Mouse (Mus musculus) B cell, adult 2 months (primary cell): ENCODE measurements around the gene Grin3b.
A peak's percentile ranks its signal among the peaks of the same experiment; 100 is the strongest.

Experiments
- DNase-seq, 2 experiments: peaks; one replicate each; pipeline ENCODE4 v3.0.0; 2022

Gene Grin3b

DNA sequence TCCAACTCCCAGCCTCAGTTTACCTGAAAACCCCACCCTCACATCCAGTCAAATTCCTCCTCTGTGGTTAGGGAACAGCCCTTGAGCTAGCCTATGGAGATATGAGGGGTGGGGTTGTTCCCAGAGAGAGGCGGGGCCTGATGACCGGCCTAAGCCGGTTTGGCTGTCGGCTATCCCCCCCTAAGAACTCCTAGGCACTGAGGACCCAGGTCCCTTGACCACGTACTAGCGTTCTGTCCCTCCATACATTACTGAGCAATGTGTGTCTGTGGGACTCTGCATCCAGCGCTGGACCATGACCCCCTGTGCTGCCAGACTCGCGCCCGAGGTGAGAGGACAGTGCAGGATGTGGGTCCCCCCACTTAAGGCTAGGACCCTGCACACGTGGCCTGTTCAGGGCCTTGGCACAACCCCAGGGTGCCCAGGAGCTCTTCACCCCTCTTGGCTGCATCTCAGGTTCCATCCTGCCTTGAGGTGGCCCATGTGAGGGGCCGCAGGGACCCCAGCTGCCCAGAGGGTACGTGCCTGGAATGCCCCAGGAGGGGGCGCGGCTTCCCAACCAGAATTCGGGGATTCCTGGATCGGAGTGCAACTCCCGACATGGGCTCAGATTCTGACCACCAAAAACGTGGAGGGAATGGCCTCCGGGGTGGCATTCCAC, 49.1 kb downstream of the Grin3b start:
- DNase-seq = no peak

GRCm38 (mm10) chr10:80020191-80020590, 49.7 kb downstream of the Grin3b start:
- DNase-seq = no peak

GRCm38 (mm10) chr10:80020603-80021319, 50.2 kb downstream of the Grin3b start:
- DNase-seq = no peak

GRCm38 (mm10) chr10:80021320-80021641, 50.8 kb downstream of the Grin3b start:
- DNase-seq = no peak

- DNase-seq = no peak
Measured at GRCm38 (mm10) chr10:80022164-80022563, 51.6 kb downstream of the Grin3b start.

DNA sequence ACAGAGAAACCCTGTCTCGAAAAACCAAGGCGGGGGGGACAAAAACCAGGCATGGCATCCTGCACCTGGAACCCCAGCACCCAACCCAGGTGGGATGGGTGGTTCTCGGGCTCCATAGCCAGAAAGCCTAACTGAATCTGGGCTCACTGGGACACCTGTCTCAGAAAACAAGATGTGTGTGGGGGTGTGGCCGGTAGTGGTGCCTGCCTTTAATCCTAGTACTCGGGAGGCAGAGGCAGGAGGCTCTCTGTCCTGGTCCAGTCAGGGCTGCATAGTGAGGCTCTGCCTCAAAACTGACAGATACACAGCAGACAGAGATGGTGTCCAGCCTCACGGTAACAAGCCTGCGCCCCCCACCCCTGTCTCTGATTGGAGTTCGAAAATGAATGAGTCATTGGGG, 52.3 kb downstream of the Grin3b start:
- no peak for DNase-seq

DNA sequence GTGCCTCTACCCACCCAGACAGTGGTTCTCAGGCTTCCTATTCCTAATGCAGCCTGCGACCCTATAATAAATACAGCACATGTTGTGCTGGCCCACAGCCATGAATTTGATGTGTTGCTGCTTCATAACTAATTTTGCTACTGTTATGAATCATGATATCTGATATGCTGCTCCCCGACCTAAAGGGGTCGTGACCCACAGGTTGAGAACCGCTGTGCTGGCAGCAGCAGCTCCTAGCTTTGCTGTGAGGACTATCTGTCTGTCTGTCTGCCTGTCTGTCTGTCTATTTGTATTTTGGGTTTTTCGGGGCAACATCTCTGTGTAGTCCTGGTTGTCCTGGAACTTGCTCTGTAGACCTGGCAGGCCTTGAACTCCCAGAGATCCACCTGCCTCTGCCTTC, 53.2 kb downstream of the Grin3b start:
- no peak for DNase-seq

DNA sequence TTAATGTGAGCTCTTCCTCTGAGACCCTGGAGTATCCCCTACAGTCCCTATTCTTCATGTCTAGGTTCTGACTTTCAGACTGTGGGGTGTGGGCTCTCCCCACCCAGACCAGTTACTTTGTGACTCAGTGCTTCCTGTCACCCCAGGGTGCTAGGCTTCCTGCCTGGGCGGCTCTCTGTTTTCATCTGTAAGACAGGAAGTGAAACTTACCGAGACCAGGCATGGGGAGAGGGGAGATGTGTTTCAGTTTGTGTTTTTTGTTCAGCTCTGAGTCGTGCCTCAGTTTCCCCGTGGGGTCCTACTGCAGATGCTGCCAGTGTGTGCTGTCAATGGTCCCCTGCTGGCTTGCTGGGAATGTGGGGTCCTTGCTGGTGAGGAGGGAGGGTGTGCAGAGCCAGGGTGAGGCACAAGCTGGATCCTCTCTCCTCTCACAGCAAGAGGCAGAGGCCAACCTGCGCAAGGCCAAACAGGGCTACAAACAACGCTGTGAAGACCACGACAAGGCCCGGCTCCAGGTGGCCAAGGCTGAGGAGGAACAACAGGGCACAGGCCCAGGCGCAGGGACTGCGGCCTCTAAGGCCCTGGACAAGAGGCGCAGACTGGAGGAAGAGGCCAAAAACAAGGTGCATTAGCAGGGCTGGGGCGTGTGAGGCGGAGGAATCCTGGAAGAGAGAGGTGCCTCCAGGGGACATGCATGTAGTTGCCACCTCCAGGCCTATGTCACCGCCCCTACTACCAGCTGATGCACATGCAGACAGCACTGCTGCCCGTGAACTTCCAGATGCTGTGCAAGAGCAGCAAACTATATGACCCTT, 53.9 kb downstream of the Grin3b start:
- peak; percentile 80 to 84 for DNase-seq

- DNase-seq = no peak
Measured at GRCm38 (mm10) chr10:80025044-80025347, 54.5 kb downstream of the Grin3b start.

- DNase-seq = no peak
Measured at GRCm38 (mm10) chr10:80025463-80025862, 54.9 kb downstream of the Grin3b start.

DNA sequence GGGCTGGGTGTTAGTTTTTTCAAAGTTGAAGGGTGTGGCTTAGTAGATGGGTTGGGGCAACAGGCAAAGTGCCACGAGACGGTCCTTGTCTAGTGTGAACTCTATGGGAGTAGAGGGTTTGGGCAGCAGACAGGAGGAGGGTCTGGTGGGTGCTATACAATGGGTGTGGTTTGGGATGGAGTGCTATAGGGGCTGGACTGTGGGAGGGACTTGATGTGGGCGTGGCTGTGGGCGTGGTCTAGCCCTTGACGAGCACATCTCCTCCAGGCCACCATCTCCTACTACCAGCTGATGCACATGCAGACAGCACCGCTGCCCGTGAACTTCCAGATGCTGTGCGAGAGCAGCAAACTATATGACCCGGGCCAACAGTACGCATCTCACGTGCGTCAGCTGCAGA, 55.4 kb downstream of the Grin3b start:
- DNase-seq = peak; percentile 35 to 48
